Mouse (Mus musculus) retina, postnatal 1 day (tissue): Measurements from ENCODE around the gene Myb.

ENCODE experiments used
- DNase-seq: peaks from one replicate; pipeline ENCODE4 v3.0.0-alpha.2; 2012

The Myb gene

GRCm38 (mm10) chr10:21160537-21161358 is at the start of gene Myb:
Gene Myb (minus strand): TSS chr10:21160984.
- peak; percentile 93 for DNase-seq

- DNase-seq: no peak
Observed at GRCm38 (mm10) chr10:21207378-21207777, 46.6 kb upstream of the Myb start.

- DNase-seq: no peak
Observed at GRCm38 (mm10) chr10:21206232-21206631, 45.4 kb upstream of the Myb start.

DNA sequence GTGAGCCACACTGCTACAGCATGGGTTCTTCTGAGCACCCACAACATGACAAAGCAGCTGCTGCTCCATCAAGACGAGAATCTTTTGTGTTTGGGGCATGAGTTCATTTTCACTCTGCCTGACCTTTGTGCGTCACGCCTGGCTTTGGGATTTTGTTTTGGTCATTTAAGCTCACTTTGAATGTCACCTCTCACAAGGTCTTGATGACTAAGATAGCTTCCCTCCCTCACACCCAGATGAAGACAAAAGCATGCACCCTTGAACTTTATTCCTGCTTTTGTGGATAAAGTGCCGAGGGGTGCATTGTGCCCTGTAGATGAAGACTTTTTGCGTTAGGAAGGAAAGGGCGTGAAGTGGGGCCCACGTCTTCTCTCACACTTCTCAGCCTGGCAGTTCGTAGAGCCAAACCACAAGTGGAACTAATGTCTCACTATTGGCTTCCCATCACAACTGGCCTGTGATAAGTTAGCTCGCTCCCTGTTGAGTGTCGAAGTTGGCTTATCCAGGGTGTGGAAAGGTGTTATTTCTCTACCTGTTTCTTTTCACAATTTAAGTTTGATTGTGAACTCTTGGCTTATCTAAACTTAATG is 43.8 kb upstream of the Myb start:
- no peak for DNase-seq

DNA sequence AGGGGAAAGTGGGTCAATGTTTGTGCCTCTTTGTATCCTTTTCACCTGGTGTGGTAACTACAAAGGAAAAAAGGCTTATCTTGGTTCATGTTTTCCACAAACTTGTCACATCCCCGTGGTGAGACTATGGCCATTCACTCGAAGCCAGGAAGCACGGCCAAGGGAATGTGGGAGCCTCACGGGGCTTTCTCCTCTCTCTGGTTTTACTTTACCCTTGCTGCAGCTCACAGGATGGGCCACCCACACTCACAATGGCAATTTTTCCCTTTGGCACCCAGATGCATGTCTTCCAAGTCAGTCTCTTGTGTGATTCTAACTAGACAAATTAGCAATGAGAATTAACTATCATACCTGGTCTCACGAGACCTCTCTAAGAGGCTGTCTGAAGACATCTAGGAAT is 43.1 kb upstream of the Myb start:
- DNase-seq: no peak

- no peak for DNase-seq
Observed at GRCm38 (mm10) chr10:21203461-21203860, 42.7 kb upstream of the Myb start.

- no peak for DNase-seq
Observed at GRCm38 (mm10) chr10:21200761-21201160, 40.0 kb upstream of the Myb start.

DNA sequence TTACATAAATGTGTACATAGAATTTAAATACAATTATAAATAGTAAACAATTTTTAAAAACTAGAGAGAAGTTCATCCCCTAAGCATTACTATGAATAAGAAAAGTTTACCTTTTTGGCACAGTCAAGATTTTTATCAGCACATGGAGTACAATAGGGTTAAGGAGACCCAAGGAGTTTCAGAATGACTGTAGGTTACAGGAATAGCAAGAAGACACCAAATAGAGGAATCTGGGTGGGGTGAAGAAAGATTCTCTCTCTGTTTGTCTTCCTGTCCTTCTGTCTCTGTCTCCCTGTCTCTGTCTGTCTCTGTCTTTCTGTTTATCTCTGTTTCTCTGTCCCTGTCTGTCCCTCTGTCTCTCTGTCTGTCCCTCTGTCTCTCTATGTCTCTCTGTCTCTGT is 39.5 kb upstream of the Myb start:
- DNase-seq: no peak

DNA sequence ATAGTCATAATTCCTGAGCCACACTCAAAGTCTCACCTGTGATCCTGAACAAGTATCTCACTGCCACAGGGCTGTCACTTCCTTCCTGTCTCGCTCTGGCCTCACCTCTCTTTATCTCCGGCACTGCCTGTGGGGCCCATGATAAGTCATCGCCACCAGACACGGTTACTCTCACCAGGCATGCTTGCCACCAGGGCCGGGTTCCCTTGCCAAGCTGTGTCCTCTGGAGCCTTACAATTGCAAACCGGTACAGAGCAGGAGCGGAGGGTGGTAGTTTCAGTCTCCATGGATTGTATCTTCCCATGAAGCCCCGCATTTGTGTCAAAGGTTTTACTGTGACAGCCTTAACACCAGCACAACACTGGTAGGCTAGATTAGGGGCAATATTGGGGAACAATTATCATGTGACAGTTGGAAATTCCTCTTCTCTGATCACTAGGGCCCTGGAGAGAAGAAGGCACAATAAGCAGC is 35.9 kb upstream of the Myb start:
- no peak for DNase-seq

DNA sequence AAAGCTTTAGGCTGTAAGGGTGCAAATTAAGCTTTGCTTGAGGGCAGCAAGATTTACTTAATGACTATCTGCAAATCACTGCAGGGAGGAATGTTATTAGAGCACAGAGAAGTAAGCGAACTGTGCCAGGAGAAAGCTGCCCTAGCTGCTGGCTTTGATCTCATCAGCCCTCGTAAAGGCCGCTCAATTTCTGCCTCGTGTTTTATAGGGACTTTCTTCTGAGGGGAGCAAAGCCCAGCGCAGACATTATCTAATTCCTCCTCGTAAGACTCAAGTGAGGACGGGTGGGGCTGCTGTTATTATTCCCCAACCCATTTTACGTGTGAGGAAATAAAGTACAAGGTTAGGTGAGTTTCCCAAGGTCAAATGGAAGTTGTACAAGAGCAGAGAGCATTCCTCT is 34.8 kb upstream of the Myb start:
- no peak for DNase-seq

GRCm38 (mm10) chr10:21193935-21194505 is 33.2 kb upstream of the Myb start:
- DNase-seq: no peak

DNA sequence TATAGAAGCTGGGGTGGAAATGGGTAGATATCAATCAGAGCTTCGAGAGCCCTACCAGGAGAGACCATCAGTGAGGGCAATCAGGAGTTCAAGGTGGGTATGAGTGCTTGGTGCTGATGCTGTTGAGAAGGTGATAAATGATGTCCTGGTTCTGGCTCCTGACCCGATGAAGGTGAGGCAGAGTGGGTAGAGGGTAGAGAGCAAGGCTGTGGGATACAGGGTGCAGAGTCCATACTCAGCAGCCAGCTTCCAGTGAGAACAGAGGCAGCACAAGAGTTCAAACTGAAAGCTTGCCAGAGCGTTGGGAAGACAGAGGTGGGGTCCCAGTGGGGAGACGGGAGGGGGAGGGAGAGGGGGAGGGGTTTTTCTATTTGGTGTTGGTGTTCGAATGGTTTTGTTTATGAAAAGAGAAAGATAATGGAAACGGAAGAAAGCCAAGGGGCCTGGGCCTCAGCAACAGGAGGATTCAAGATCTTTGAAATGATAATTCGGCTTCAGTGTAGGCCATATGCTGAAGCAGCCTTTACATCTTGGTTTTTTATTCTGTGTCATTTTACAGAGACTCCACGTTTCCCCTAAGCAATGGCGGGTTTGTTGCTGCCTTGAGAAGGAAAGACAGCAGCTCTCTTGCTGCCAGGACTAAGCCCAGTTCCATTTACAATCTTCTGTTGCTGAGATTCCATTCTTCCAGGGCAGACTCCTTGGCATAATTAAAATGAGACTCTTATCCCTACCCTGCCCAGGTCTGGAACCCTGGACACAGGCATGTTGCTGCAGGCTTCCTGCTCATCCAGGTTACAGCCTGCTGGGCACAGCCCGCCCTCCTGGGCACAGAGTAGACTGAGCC is 32.5 kb upstream of the Myb start:
- no peak for DNase-seq

GRCm38 (mm10) chr10:21192436-21192835 is 31.7 kb upstream of the Myb start:
- no peak for DNase-seq

DNA sequence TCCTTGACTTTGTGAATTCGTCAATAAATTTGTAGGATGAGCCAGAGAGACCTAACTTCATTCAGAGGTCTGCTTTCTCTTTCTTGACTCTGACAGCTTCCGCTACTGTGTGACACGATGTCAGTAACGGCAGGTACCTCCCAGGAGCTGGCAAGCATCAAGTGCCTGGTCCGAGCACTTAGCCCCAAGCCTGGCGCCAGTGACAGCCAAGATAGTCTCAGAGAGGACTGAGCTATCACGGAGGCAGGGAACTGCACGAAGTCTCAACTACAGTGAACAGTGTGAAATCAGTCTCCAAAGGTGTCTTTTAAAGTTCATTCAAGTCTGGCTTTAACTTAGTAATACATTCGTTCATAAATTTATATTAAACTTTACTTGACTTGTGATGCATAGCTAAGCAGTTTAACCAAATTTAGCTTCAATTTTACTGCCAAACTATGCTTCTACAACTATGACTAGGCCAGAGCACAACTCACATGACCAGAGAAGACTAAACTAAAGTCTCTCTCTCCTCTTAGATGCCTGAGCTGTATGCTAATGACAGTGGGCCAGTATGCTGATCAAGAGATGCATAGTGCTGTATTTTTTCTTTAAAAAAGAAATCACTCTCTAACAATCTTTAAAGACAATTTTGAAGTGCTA is 29.1 kb upstream of the Myb start:
- no peak for DNase-seq

DNA sequence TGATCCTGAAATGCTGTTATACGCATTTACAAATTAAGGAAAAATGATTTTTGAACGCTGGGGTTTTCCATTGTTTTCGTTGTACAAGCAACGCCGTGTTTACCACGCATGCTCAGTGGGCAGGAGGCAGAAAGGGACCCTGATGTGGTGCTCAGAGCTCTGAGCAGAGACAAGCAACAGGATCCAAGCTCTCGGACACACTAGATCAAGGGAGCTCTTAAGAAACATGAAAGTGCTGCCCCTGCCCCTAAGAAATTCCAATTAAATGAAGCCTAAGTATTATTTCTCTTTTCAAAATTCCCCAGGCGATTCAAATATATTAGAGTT is 28.5 kb upstream of the Myb start:
- DNase-seq: no peak

- DNase-seq: peak; percentile 85
Observed at GRCm38 (mm10) chr10:21188564-21189274, 27.9 kb upstream of the Myb start.

DNA sequence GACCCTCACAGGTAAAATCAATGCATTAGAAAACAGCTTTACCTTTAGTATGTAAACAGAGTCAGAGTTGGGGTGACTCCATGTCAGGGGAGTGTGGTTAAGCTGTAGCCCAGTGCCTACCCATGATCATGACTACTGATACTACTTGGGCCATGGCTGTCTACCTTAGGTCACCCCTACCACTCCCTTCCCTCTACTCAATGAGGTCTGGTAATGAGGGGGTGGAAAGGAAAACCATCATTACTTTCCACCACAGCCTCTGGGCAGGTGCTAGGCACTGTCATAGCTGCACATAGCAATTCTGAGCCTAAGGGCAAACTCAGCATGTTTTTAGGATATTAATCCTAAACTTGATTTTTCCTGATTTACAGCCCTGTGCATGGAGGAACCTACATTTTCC is 27.1 kb upstream of the Myb start:
- DNase-seq: no peak

DNA sequence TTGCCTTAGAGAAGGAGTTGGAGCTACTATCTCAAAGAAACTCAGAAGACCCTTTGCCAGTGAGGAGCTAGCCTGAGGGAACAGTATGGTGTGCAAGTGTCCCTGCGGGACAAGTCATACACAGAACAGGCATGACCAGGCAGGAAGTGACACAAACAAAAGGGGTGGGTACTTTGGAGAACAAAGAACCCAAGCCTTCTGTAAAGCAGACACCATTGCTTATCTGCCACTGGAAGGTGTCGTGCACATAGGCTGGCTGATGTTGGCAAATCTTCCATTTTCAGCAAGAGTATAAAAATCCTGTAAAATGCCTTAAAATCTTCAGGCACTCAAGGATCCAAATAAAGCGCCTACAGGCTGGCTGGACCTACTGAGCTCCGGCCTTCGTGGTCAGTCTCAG is 25.9 kb upstream of the Myb start:
- DNase-seq: peak; percentile 18

DNA sequence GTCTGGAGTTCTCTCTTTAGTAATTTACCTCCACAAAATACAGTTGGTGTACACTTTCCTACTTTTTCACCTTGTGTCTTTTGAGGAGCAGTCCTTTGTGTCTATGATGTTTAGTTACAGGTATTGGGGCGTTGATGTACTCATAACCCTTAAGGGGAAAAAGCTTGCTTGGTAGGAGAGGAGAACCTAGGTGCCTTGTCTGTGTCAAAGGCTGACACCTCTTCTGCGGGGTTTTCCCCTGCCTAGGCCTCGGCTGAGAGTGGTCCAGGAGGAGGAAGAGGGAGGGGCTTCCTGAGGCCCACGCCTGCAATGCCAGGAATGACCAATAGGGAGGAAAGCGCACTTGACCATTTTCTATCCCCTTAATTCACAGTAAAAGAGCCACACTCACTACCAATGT is 17.9 kb upstream of the Myb start:
- DNase-seq: peak; percentile 58

DNA sequence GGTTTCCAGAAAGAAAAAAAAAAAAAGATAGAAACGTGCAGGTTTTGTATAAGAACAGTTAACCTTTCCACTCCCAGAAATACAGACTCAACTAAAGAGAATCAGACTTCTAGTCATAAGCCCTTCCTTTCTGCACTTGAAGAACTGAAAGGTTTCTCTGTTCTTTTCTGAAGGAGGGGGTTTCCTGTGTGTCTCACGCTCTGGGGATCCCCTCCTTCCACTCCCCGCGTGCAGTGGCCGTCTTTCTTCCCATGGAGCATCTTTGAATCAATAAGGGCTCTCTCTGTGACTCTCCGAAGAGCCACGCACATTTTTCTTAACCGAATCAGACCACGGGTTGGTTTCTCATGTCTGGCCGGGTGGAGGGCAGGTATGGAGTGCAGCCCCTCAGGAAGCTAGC is 17.5 kb upstream of the Myb start:
- DNase-seq: no peak

- DNase-seq: no peak
Observed at GRCm38 (mm10) chr10:21172650-21173200, 11.9 kb upstream of the Myb start.

- DNase-seq: no peak
Observed at GRCm38 (mm10) chr10:21168466-21168865, 7.7 kb upstream of the Myb start.
